Mouse (Mus musculus): ENCODE data around the gene Slc8a3. TPM values are rescaled to one million over a fixed set of nuclear protein-coding genes. Genes with fewer than 3 reads are reported as not detected.

The Slc8a3 gene
- polyA plus RNA-seq, 1 experiment from 2014 or later = 0.05 TPM

GRCm38 (mm10) chr12:81173011-81173410, 160.0 kb downstream of the Slc8a3 start:
- Histone ChIP-seq H3K27me3 (replicated peaks) (no peaks in the 10 kb centered on the region), H3K9ac (no peak overlapping the region), H3K4me1 (no peaks in the 10 kb centered on the region), H3K36me3 (no peaks in the 10 kb centered on the region), H3K4me3 (no peak overlapping the region), H3K4me2 (no peak overlapping the region), H3K27ac (no peak overlapping the region), H3K9me3 (replicated peaks) (no peaks in the 10 kb centered on the region)
- WGBS (ENCODE audit: insufficient replicate concordance) = 59% methylated on average over 3 of the region's 3 CpGs
- ATAC-seq = no peak

DNA sequence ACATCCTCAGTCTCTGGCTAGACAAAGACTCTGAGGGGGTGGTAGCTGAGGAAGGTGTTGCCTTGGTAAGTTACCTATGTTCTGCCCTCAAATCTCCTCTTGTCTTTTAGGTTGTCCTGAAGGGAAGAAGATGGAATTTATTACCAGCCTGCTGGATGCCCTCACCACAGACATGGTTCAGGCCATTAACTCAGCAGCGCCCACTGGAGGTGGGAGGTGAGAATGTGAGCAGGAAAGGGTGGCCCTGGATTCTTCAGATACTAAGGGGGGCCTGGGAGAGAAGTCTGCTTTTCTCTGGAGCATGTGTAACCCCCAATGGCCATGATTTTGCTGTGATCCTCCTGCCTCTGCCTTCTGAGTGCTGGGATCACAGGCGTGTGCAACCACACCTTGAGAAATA, 162.9 kb downstream of the Slc8a3 start:
- WGBS (ENCODE audit: insufficient replicate concordance) = 54% methylated on average over 2 of the region's 2 CpGs

DNA sequence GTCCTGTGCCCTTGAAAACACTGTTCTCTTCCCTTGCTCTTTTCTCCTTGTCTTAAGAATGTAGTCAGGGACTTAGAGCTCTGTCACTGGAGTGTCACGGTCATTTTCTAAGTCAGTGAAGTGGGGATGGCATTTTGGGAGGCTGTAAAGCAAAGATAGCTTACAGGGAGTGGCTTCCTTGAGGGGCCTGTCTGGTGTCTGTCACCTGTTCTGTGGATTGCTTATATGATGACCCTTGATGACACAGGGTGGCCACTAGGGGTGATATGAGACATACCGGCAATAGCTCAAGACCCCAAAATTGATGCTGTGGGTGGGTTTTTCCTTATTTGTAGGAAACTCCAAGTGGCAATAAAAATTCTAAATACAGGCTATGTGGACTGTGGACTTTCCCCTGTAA, 164.5 kb downstream of the Slc8a3 start:
- H3K27ac ChIP-seq = no peak overlapping the region
- H3K27me3 ChIP-seq (replicated peaks) = no peaks in the 10 kb centered on the region
- WGBS (ENCODE audit: insufficient replicate concordance) = 47% methylated on average over 2 of the region's 2 CpGs
- H3K36me3 ChIP-seq = no peaks in the 10 kb centered on the region
- no peaks in the 10 kb centered on the region for H3K9me3 ChIP-seq (replicated peaks)
- H3K4me2 ChIP-seq = no peak overlapping the region
- H3K9ac ChIP-seq = no peak overlapping the region
- H3K4me1 ChIP-seq = no peaks in the 10 kb centered on the region
- H3K4me3 ChIP-seq = no peak overlapping the region
- no peak for ATAC-seq

More for the DNA sequence above, 162.9 kb downstream of the Slc8a3 start:
- no peak overlapping the region for H3K27ac ChIP-seq
- H3K9me3 ChIP-seq (replicated peaks) = no peaks in the 10 kb centered on the region
- ATAC-seq = no peak
- H3K36me3 ChIP-seq = no peaks in the 10 kb centered on the region
- H3K4me2 ChIP-seq = no peak overlapping the region
- H3K9ac ChIP-seq = no peak overlapping the region
- H3K4me3 ChIP-seq = no peak overlapping the region
- no peaks in the 10 kb centered on the region for H3K27me3 ChIP-seq (replicated peaks)
- H3K4me1 ChIP-seq = no peaks in the 10 kb centered on the region

- Histone ChIP-seq H3K27me3 (replicated peaks) (no peaks in the 10 kb centered on the region), H3K9me3 (replicated peaks) (no peaks in the 10 kb centered on the region), H3K4me2 (no peak overlapping the region), H3K9ac (no peak overlapping the region), H3K36me3 (no peaks in the 10 kb centered on the region), H3K4me1 (no peaks in the 10 kb centered on the region), H3K4me3 (no peak overlapping the region), H3K27ac (no peak overlapping the region)
- no peak for ATAC-seq
- WGBS (ENCODE audit: insufficient replicate concordance) = 83% methylated on average over 7 of the region's 7 CpGs
Measured at GRCm38 (mm10) chr12:81168031-81168430, 164.9 kb downstream of the Slc8a3 start.

GRCm38 (mm10) chr12:81167142-81167541, 165.8 kb downstream of the Slc8a3 start:
- Histone ChIP-seq H3K9ac (no peak overlapping the region), H3K9me3 (replicated peaks) (no peaks in the 10 kb centered on the region), H3K4me3 (no peak overlapping the region), H3K27ac (no peak overlapping the region), H3K4me1 (no peaks in the 10 kb centered on the region), H3K4me2 (no peak overlapping the region), H3K27me3 (replicated peaks) (no peaks in the 10 kb centered on the region), H3K36me3 (no peaks in the 10 kb centered on the region)
- ATAC-seq = no peak
- 70% methylated on average over 9 of the region's 9 CpGs for WGBS (ENCODE audit: insufficient replicate concordance)

GRCm38 (mm10) chr12:81166615-81167014, 166.4 kb downstream of the Slc8a3 start:
- 72% methylated on average over 8 of the region's 8 CpGs for WGBS (ENCODE audit: insufficient replicate concordance)
- Histone ChIP-seq H3K27me3 (replicated peaks) (no peaks in the 10 kb centered on the region), H3K27ac (no peak overlapping the region), H3K4me2 (no peak overlapping the region), H3K9me3 (replicated peaks) (no peaks in the 10 kb centered on the region), H3K4me1 (no peaks in the 10 kb centered on the region), H3K36me3 (no peaks in the 10 kb centered on the region), H3K9ac (no peak overlapping the region), H3K4me3 (no peak overlapping the region)
- ATAC-seq = no peak

GRCm38 (mm10) chr12:81166092-81166491, 166.9 kb downstream of the Slc8a3 start:
- Histone ChIP-seq H3K36me3 (no peaks in the 10 kb centered on the region), H3K27me3 (replicated peaks) (no peaks in the 10 kb centered on the region), H3K4me2 (no peak overlapping the region), H3K4me3 (no peak overlapping the region), H3K4me1 (no peaks in the 10 kb centered on the region), H3K9ac (no peak overlapping the region), H3K27ac (no peak overlapping the region), H3K9me3 (replicated peaks) (no peaks in the 10 kb centered on the region)
- 55% methylated on average over 10 of the region's 10 CpGs for WGBS (ENCODE audit: insufficient replicate concordance)
- ATAC-seq = no peak

DNA sequence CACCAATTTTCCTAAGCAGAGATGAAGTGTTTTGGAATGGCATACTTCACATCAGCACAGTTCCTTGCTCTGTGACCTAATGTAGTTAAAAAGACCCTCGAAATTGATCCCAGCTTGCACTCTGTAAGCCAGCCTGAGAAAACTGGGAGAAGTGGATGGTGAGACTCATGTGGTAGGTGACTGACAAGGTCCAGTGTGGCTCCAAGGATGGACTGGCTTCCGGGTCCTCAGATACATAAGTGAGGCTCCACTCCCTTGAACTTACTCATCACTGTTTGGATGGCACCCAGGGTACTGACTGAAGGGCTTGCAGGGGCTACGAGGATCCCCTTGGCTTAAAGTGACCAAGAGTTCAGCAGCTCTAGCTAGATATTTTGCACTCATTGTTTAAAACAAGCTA, 169.4 kb downstream of the Slc8a3 start:
- Histone ChIP-seq H3K4me2 (no peak overlapping the region), H3K36me3 (no peaks in the 10 kb centered on the region), H3K4me3 (no peak overlapping the region), H3K27me3 (replicated peaks) (no peaks in the 10 kb centered on the region), H3K9ac (no peak overlapping the region), H3K4me1 (no peaks in the 10 kb centered on the region), H3K9me3 (replicated peaks) (no peaks in the 10 kb centered on the region), H3K27ac (no peak overlapping the region)
- ATAC-seq = no peak
- 57% methylated on average over 3 of the region's 3 CpGs for WGBS (ENCODE audit: insufficient replicate concordance)

GRCm38 (mm10) chr12:81163131-81163530, 169.8 kb downstream of the Slc8a3 start:
- Histone ChIP-seq H3K27ac (no peak overlapping the region), H3K4me2 (no peak overlapping the region)
- 63% methylated on average over 3 of the region's 3 CpGs for WGBS (ENCODE audit: insufficient replicate concordance)

GRCm38 (mm10) chr12:81161282-81161681, 171.7 kb downstream of the Slc8a3 start:
- Histone ChIP-seq H3K27ac (no peak overlapping the region), H3K4me2 (no peak overlapping the region), H3K4me3 (no peak overlapping the region), H3K9ac (no peak overlapping the region), H3K27me3 (replicated peaks) (no peaks in the 10 kb centered on the region), H3K36me3 (no peaks in the 10 kb centered on the region), H3K4me1 (no peaks in the 10 kb centered on the region), H3K9me3 (replicated peaks) (no peaks in the 10 kb centered on the region)
- 49% methylated on average over 2 of the region's 2 CpGs for WGBS (ENCODE audit: insufficient replicate concordance)
- no peak for ATAC-seq

More at GRCm38 (mm10) chr12:81163131-81163530, 169.8 kb downstream of the Slc8a3 start:
- Histone ChIP-seq H3K9me3 (replicated peaks) (no peaks in the 10 kb centered on the region), H3K27me3 (replicated peaks) (no peaks in the 10 kb centered on the region), H3K36me3 (no peaks in the 10 kb centered on the region), H3K9ac (no peak overlapping the region), H3K4me1 (no peaks in the 10 kb centered on the region), H3K4me3 (no peak overlapping the region)
- no peak for ATAC-seq

DNA sequence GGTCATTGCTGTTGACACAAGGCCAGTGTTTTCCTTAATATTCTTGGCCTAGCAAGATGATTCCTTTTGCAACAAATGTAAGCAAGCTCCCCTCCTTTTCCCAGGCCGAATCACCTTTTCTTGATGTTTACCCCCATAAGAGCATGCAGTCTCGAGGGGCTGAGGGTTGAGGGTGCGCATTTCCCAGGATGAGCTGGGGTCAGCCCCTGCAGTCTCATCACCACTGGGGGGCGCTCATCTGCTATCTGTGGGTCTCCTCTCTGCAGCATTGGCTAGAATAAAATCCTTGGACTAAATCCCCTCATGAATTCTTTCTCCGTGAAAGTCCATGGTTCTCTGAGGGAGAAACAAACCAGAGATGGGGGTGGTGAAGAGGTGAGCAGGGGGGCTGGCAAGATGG, 172.1 kb downstream of the Slc8a3 start:
- Histone ChIP-seq H3K4me2 (no peak overlapping the region), H3K9ac (no peak overlapping the region), H3K36me3 (no peaks in the 10 kb centered on the region), H3K27me3 (replicated peaks) (no peaks in the 10 kb centered on the region), H3K4me3 (no peak overlapping the region), H3K4me1 (no peaks in the 10 kb centered on the region), H3K27ac (no peak overlapping the region), H3K9me3 (replicated peaks) (no peaks in the 10 kb centered on the region)
- 51% methylated on average over 5 of the region's 5 CpGs for WGBS (ENCODE audit: insufficient replicate concordance)
- ATAC-seq = no peak

DNA sequence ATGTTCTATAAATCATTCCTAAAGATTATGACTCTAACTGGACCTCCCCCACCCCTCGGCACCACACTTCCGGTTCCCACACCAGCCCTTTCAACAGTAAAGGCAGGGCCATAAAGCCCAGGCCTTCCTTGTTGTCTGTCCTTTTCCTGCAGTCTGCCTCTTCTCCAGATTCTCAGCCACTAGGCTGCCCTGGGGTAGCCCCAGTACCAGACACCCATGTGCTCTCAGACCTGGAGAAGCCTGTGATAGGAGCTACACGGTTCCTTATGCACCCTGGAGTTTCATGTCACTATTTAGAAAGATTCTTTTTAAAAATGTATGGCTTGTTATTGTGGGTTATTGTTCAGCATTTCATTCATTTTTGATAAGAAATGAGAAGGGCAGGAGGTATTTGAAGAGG, 172.6 kb downstream of the Slc8a3 start:
- ATAC-seq = no peak
- H3K4me1 ChIP-seq = no peaks in the 10 kb centered on the region
- WGBS (ENCODE audit: insufficient replicate concordance) = 69% methylated on average over 3 of the region's 3 CpGs
- H3K9ac ChIP-seq = no peak overlapping the region
- H3K27ac ChIP-seq = no peak overlapping the region
- no peaks in the 10 kb centered on the region for H3K9me3 ChIP-seq (replicated peaks)
- H3K4me3 ChIP-seq = no peak overlapping the region
- H3K27me3 ChIP-seq (replicated peaks) = no peaks in the 10 kb centered on the region
- H3K36me3 ChIP-seq = no peaks in the 10 kb centered on the region
- H3K4me2 ChIP-seq = no peak overlapping the region

GRCm38 (mm10) chr12:81159947-81160346, 173.0 kb downstream of the Slc8a3 start:
- ATAC-seq = no peak
- WGBS (ENCODE audit: insufficient replicate concordance) = 78% methylated on average over 2 of the region's 2 CpGs

More at GRCm38 (mm10) chr12:81159947-81160346, 173.0 kb downstream of the Slc8a3 start:
- Histone ChIP-seq H3K9ac (no peak overlapping the region), H3K4me3 (no peak overlapping the region), H3K9me3 (replicated peaks) (no peaks in the 10 kb centered on the region), H3K27me3 (replicated peaks) (no peaks in the 10 kb centered on the region), H3K27ac (no peak overlapping the region), H3K36me3 (no peaks in the 10 kb centered on the region), H3K4me2 (no peak overlapping the region), H3K4me1 (no peaks in the 10 kb centered on the region)

All from liver, embryonic 12.5 days (tissue).